Mouse (Mus musculus): ENCODE data around the gene Zmym6. TPM values are rescaled to one million over a fixed set of nuclear protein-coding genes. Genes with fewer than 3 reads are reported as not detected.
A peak's percentile ranks its signal among the peaks of the same experiment; 100 is the strongest.

Zmym6 gene
- 3.6 and 6.1 TPM in 2 replicates for polyA plus RNA-seq (2012; rRNA removed)

GRCm38 (mm10) chr4:127076875-127077548, at the start of gene Zmym6:
Gene Zmym6 (plus strand): TSS chr4:127077383.
- under 1% methylated on average over 46 of the region's 46 CpGs for WGBS
- Histone ChIP-seq H3K4me3 (replicated peaks; ENCODE audit: extremely low read depth, low read depth, low read length) (peak within 1 kb of the TSS; percentile 86), H3K4me1 (ENCODE audit: control insufficient read depth, insufficient read depth, low read length) (peaks cover 2% of the 10 kb centered on the region; the same call in 1 of the 2 replicates)
- TF ChIP-seq POLR2A (IDR thresholded peaks at IDR 0.05; ENCODE audit: borderline replicate concordance, extremely low read depth, low read depth, low read length) (peak; percentile 89; the same call in 1 of the 2 replicates), CTCF (IDR thresholded peaks at IDR 0.05; ENCODE audit: insufficient read depth, low read length) (no peak)
- peak; percentile 94 for DNase-seq

GRCm38 (mm10) chr4:127037158-127037557, 40.0 kb upstream of the Zmym6 start:
- H3K4me1 ChIP-seq (ENCODE audit: control insufficient read depth, insufficient read depth, low read length), result no peaks in the 10 kb centered on the region
- H3K4me3 ChIP-seq (replicated peaks; ENCODE audit: extremely low read depth, low read depth, low read length), result no peak overlapping the region
- no peak for DNase-seq
- 82% methylated on average over 3 of the region's 3 CpGs for WGBS
- TF ChIP-seq CTCF (IDR thresholded peaks at IDR 0.05; ENCODE audit: insufficient read depth, low read length) (no peak), POLR2A (IDR thresholded peaks at IDR 0.05; ENCODE audit: borderline replicate concordance, extremely low read depth, low read depth, low read length) (no peak)

GRCm38 (mm10) chr4:127037908-127038827, 39.0 kb upstream of the Zmym6 start:
- Histone ChIP-seq H3K4me3 (replicated peaks; ENCODE audit: extremely low read depth, low read depth, low read length) (no peak overlapping the region), H3K4me1 (ENCODE audit: control insufficient read depth, insufficient read depth, low read length) (no peaks in the 10 kb centered on the region)
- TF ChIP-seq CTCF (IDR thresholded peaks at IDR 0.05; ENCODE audit: insufficient read depth, low read length) (no peak), POLR2A (IDR thresholded peaks at IDR 0.05; ENCODE audit: borderline replicate concordance, extremely low read depth, low read depth, low read length) (no peak)
- WGBS, result 76% methylated on average over 8 of the region's 8 CpGs
- DNase-seq, result no peak

- DNase-seq, result no peak
- H3K4me3 ChIP-seq (replicated peaks; ENCODE audit: extremely low read depth, low read depth, low read length), result no peak overlapping the region
- no peaks in the 10 kb centered on the region for H3K4me1 ChIP-seq (ENCODE audit: control insufficient read depth, insufficient read depth, low read length)
- WGBS, result 87% methylated on average over 3 of the region's 3 CpGs
- no peak for TF ChIP-seq CTCF (IDR thresholded peaks at IDR 0.05; ENCODE audit: insufficient read depth, low read length)
Observed at GRCm38 (mm10) chr4:127038828-127039349, 38.3 kb upstream of the Zmym6 start.

- TF ChIP-seq CTCF (IDR thresholded peaks at IDR 0.05; ENCODE audit: insufficient read depth, low read length), result no peak
- TF ChIP-seq POLR2A (IDR thresholded peaks at IDR 0.05; ENCODE audit: borderline replicate concordance, extremely low read depth, low read depth, low read length), result no peak
- Histone ChIP-seq H3K4me3 (replicated peaks; ENCODE audit: extremely low read depth, low read depth, low read length) (no peak overlapping the region), H3K4me1 (ENCODE audit: control insufficient read depth, insufficient read depth, low read length) (no peaks in the 10 kb centered on the region)
- no peak for DNase-seq
- 65% methylated on average over 3 of the region's 3 CpGs for WGBS
Observed at GRCm38 (mm10) chr4:127039871-127040483, 37.2 kb upstream of the Zmym6 start.

- Histone ChIP-seq H3K4me3 (replicated peaks; ENCODE audit: extremely low read depth, low read depth, low read length) (no peak overlapping the region), H3K4me1 (ENCODE audit: control insufficient read depth, insufficient read depth, low read length) (no peaks in the 10 kb centered on the region)
- WGBS, result 85% methylated on average over 4 of the region's 4 CpGs
- no peak for TF ChIP-seq CTCF (IDR thresholded peaks at IDR 0.05; ENCODE audit: insufficient read depth, low read length)
- no peak for TF ChIP-seq POLR2A (IDR thresholded peaks at IDR 0.05; ENCODE audit: borderline replicate concordance, extremely low read depth, low read depth, low read length)
- no peak for DNase-seq
Observed at GRCm38 (mm10) chr4:127043540-127043939, 33.6 kb upstream of the Zmym6 start.

- TF ChIP-seq CTCF (IDR thresholded peaks at IDR 0.05; ENCODE audit: insufficient read depth, low read length), result no peak
- no peak for TF ChIP-seq POLR2A (IDR thresholded peaks at IDR 0.05; ENCODE audit: borderline replicate concordance, extremely low read depth, low read depth, low read length)
- no peaks in the 10 kb centered on the region; the same call in 1 of the 2 replicates for H3K4me1 ChIP-seq (ENCODE audit: control insufficient read depth, insufficient read depth, low read length)
- DNase-seq, result no peak
- 85% methylated on average over 8 of the region's 8 CpGs for WGBS
- H3K4me3 ChIP-seq (replicated peaks; ENCODE audit: extremely low read depth, low read depth, low read length), result no peak overlapping the region
Observed at GRCm38 (mm10) chr4:127051121-127051520, 26.1 kb upstream of the Zmym6 start.

GRCm38 (mm10) chr4:127053071-127053470, 24.1 kb upstream of the Zmym6 start:
- no peaks in the 10 kb centered on the region; the same call in 1 of the 2 replicates for H3K4me1 ChIP-seq (ENCODE audit: control insufficient read depth, insufficient read depth, low read length)
- 96% methylated on average over 5 of the region's 5 CpGs for WGBS

More at GRCm38 (mm10) chr4:127053071-127053470, 24.1 kb upstream of the Zmym6 start:
- H3K4me3 ChIP-seq (replicated peaks; ENCODE audit: extremely low read depth, low read depth, low read length), result no peak overlapping the region
- TF ChIP-seq CTCF (IDR thresholded peaks at IDR 0.05; ENCODE audit: insufficient read depth, low read length) (no peak), POLR2A (IDR thresholded peaks at IDR 0.05; ENCODE audit: borderline replicate concordance, extremely low read depth, low read depth, low read length) (no peak)
- DNase-seq, result no peak

Measured in lung, adult 2 months (tissue).